Mouse (Mus musculus) inflammation-experienced regulatory T-cells, adult 16 weeks (primary cell): Measurements from ENCODE around the gene Ntng1. TPM values are rescaled to one million over a fixed set of nuclear protein-coding genes. Genes with fewer than 3 reads are reported as not detected.

ENCODE experiments used
- polyA plus RNA-seq: library from polyadenylated mRNA; unstranded; fragments of 100-300 nt; shearing (Covaris generic); gene quantifications from one replicate; pipeline ENCODE4 v1.2.1, GENCODE M21; 2017

Gene Ntng1
- polyA plus RNA-seq, result not detected

DNA sequence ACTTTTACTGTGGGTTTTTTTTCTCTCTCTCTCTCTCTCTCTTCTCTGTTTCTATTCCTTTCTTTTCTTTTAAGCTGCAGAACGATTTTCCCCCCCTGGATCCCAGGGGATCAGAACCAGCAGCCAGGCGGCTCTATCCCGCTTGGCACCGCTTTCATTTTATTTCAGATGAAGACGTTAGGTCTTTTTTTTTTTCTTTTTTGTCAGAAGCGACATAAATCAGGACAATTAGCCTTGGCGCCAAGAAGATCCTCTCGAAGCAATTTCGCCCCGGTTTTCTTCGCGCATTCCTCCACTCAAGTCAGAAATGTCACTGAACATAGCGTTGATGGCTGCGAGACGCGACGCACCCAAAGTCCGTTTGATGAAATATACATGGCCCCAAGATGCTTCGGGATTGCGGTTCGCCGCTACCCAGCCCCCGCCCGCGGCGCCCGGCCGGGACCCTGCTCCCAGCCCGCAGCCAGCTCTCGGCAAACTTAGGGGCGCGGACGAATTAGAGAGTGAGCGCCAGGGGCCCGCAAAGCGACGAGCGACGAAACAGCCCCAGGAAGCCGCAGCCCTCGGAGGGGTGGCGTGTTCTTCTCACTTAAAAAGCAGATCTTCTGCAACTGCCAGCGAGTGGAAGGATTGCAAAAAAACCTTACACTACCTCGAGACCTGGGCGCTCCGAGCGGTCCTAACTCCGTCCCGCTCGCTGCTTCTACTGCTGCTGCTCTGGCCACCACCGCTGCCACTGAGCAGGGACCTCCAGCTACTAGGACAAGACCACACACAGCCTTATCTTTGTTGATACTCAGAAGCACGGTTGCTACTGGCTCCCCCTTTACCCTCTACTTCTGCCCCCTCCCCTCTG lies at the start of gene Ntng1:
Ntng1 (minus strand) TSS at position 806 of the 856 bp plus-strand sequence.

Other genes with a start within 250 kb of the Ntng1 start
- gene Prmt6, start 107.0 kb upstream of the Ntng1 start, polyA plus RNA-seq, result 20.8 TPM